Mouse (Mus musculus): ENCODE results near the gene Acta2.

Acta2 gene

DNA sequence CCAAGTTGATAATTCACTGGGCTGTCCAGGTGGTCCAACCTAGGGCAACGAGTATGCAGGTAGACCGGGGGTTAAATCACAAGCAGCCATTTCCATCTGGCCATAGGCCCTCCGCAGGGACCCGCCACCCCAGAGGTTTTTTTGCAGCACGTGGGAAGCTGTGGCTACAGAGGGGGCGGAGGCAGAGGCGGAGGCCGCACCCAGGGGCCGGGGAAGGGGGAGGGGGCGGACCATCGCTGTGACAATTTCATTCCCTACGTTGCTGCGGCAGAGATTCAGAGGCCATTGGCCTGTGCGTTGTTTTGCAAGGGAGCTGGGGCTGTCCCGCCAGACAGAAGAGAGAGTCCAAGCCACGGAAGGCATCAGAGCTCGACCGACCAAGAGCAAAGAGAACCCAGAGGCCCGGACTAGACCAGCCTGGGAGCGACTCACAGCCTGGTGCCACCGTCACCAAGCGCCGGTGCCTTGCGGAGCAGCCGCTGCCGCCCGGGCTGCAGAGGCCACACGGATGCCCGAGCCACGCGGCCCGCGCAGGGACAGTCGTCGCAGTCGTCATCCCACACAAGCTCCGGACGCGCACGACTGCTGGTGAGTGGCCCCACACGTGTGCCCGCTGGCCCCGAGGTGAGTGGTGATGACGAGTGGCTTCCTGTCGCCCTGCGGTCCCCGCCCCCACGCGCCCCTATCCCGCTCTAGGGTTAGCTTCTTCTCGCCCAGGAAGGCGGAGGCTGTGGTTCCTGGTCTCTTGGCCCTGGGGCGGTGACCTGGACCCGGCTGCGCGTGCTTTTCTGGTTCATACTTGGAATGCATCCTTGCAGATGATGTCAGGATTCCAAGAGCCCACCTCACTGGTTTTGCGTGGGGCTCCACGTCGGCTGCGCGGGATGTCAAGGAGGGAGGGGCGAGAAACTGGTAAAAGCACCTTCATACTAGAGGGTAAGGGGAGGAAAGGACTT is 63.1 kb downstream of the Acta2 start, which contains the start of gene Stambpl1:
Gene Stambpl1 (plus strand): TSS at position 222 of the 956 bp plus-strand sequence.
- DNase-seq (ENCODE audit: low read depth, low spot score): peak; percentile 19

GRCm38 (mm10) chr19:34191645-34192007 is 63.8 kb downstream of the Acta2 start:
- no peak for DNase-seq (ENCODE audit: low read depth, low spot score)
